Mouse (Mus musculus) CH12.LX (cell line): ENCODE measurements around the gene St8sia1. TPM values are rescaled to one million over a fixed set of nuclear protein-coding genes. Genes with fewer than 3 reads are reported as not detected.

ENCODE experiments used
- DNase-seq: peaks from one replicate; pipeline ENCODE4 v3.0.0-alpha.2; 2013; ENCODE audit errors: extremely low read depth
- H3K27ac ChIP-seq: 2 replicates; pipeline ENCODE4 v1.5.1; 2012; ENCODE audit warnings: low read depth, mild to moderate bottlenecking, control low read depth, moderate library complexity; ENCODE audit not compliant: insufficient read depth
- H3K27me3 ChIP-seq: replicated peaks from 2 replicates; pipeline ENCODE3; 2012; ENCODE audit warnings: inconsistent platforms
- H3K36me3 ChIP-seq, 2 experiments: replicated peaks in 1 of 2; 2 replicates each; pipeline versions ENCODE3 to v1.6.1; 2012; ENCODE audit warnings: inconsistent platforms in 1 of 2, low read length in 1 of 2, mild to moderate bottlenecking in 1 of 2, mixed read lengths in 1 of 2, moderate library complexity in 1 of 2; ENCODE audit not compliant: control insufficient read depth in 1 of 2, insufficient read depth in 1 of 2
- H3K4me1 ChIP-seq, 2 experiments: 2 replicates each; pipeline ENCODE4 v1.6.1; 2012; ENCODE audit warnings: inconsistent platforms in 1 of 2, moderate library complexity in 1 of 2; ENCODE audit not compliant: insufficient read depth in 2 of 2, control insufficient read depth in 1 of 2
- H3K4me2 ChIP-seq: 2 replicates; pipeline ENCODE4 v1.6.1; 2012; ENCODE audit warnings: low read depth, mild to moderate bottlenecking, control low read depth; ENCODE audit not compliant: poor library complexity, insufficient read depth, severe bottlenecking
- H3K4me3 ChIP-seq, 3 experiments: fragments of 150-350 bp in 1 of 3; sonication (generic) in 1 of 3; replicated peaks in 1 of 3; 2 replicates each; pipeline versions ENCODE3 to v1.5.1; 2011 to 2012; ENCODE audit warnings: low read depth in 2 of 3, low read length in 2 of 3, mild to moderate bottlenecking in 2 of 3, moderate library complexity in 2 of 3, control low read depth in 1 of 3, improper control_type of control experiment in 1 of 3, inconsistent platforms in 1 of 3, mixed read lengths in 1 of 3; ENCODE audit not compliant: poor library complexity in 1 of 3
- H3K79me2 ChIP-seq: replicated peaks from 2 replicates; pipeline ENCODE4 v1.6.1; 2012; ENCODE audit warnings: mild to moderate bottlenecking, moderate library complexity; ENCODE audit not compliant: control insufficient read depth, poor library complexity, insufficient read depth, severe bottlenecking; ENCODE audit errors: extremely low read depth
- H3K9ac ChIP-seq: 2 replicates; pipeline ENCODE4 v1.6.1; 2012; ENCODE audit warnings: low read depth, mild to moderate bottlenecking, control low read depth, moderate library complexity; ENCODE audit not compliant: insufficient read depth
- H3K9me3 ChIP-seq: replicated peaks from 2 replicates; pipeline ENCODE3; 2012; ENCODE audit warnings: low read length, inconsistent platforms, mixed read lengths
- BHLHE40 ChIP-seq: IDR thresholded peaks from 2 replicates; pipeline ENCODE4 v1.6.1; 2011; ENCODE audit warnings: mild to moderate bottlenecking, low read depth, low read length, improper control_type of control experiment
- CHD1 ChIP-seq: IDR thresholded peaks from 2 replicates; pipeline ENCODE4 v1.6.1; 2012; ENCODE audit warnings: low read depth, low read length, improper control_type of control experiment, inconsistent platforms
- CHD2 ChIP-seq: IDR thresholded peaks from 2 replicates; pipeline ENCODE4 v1.6.1; 2011; ENCODE audit warnings: low read length, improper control_type of control experiment
- CTCF ChIP-seq, 2 experiments: IDR thresholded peaks in 1 of 2; conservative IDR thresholded peaks in 1 of 2; 2 replicates each; pipeline ENCODE4 v1.5.1; 2011 to 2012; ENCODE audit warnings: low read depth in 2 of 2, low read length in 2 of 2, improper control_type of control experiment in 1 of 2, inconsistent platforms in 1 of 2, mild to moderate bottlenecking in 1 of 2, moderate library complexity in 1 of 2
- E2F4 ChIP-seq: IDR thresholded peaks from 2 replicates; pipeline ENCODE4 v1.6.1; 2011; ENCODE audit warnings: low read depth, low read length, improper control_type of control experiment; ENCODE audit not compliant: insufficient replicate concordance
- ETS1 ChIP-seq: conservative IDR thresholded peaks from 2 replicates; pipeline ENCODE4 v1.6.1; 2012; ENCODE audit warnings: low read depth, mild to moderate bottlenecking, inconsistent platforms, low read length, improper control_type of control experiment, moderate library complexity
- HCFC1 ChIP-seq: IDR thresholded peaks from 2 replicates; pipeline ENCODE4 v1.6.1; 2012; ENCODE audit warnings: low read depth, mild to moderate bottlenecking, inconsistent platforms, low read length, improper control_type of control experiment
- JUN ChIP-seq: IDR thresholded peaks from 2 replicates; pipeline ENCODE4 v1.6.1; 2011; ENCODE audit warnings: low read depth, mild to moderate bottlenecking, low read length, improper control_type of control experiment, moderate library complexity; ENCODE audit not compliant: insufficient read depth
- KAT2A ChIP-seq: IDR thresholded peaks from 2 replicates; pipeline ENCODE4 v1.6.1; 2012; ENCODE audit warnings: low read length, improper control_type of control experiment, inconsistent platforms; ENCODE audit not compliant: insufficient replicate concordance
- MAX ChIP-seq: IDR thresholded peaks from 2 replicates; pipeline ENCODE4 v1.6.1; 2011; ENCODE audit warnings: low read length, improper control_type of control experiment
- MEF2A ChIP-seq: IDR thresholded peaks from 2 replicates; pipeline ENCODE4 v1.6.1; 2014; ENCODE audit warnings: low read depth, mild to moderate bottlenecking, inconsistent platforms, low read length, improper control_type of control experiment, borderline replicate concordance
- MYC ChIP-seq: IDR thresholded peaks from 2 replicates; pipeline ENCODE4 v1.6.1; 2011; ENCODE audit warnings: low read depth, mild to moderate bottlenecking, improper control_type of control experiment, low read length
- NRF1 ChIP-seq: IDR thresholded peaks from 2 replicates; pipeline ENCODE4 v1.6.1; 2014; ENCODE audit warnings: low read depth, mild to moderate bottlenecking, inconsistent platforms, low read length, improper control_type of control experiment, moderate library complexity
- PAX5 ChIP-seq: IDR thresholded peaks from 2 replicates; pipeline ENCODE4 v1.6.1; 2012; ENCODE audit warnings: low read length, inconsistent platforms, mixed read lengths
- POLR2A ChIP-seq: IDR thresholded peaks from 2 replicates; pipeline ENCODE4 v1.6.1; 2011; ENCODE audit warnings: low read depth, mild to moderate bottlenecking, improper control_type of control experiment, low read length
- POLR2AphosphoS2 ChIP-seq: IDR thresholded peaks from 2 replicates; pipeline ENCODE4 v1.6.1; 2011; ENCODE audit warnings: low read depth, low read length, improper control_type of control experiment
- RAD21 ChIP-seq: IDR thresholded peaks from 2 replicates; pipeline ENCODE4 v1.6.1; 2011; ENCODE audit warnings: low read depth, mild to moderate bottlenecking, low read length, improper control_type of control experiment, moderate library complexity
- RCOR1 ChIP-seq: conservative IDR thresholded peaks from 2 replicates; pipeline ENCODE4 v1.6.1; 2012; ENCODE audit warnings: low read depth, mild to moderate bottlenecking, inconsistent platforms, low read length, improper control_type of control experiment
- SMC3 ChIP-seq: IDR thresholded peaks from 2 replicates; pipeline ENCODE4 v1.6.1; 2011; ENCODE audit warnings: low read depth, low read length, improper control_type of control experiment
- USF2 ChIP-seq: conservative IDR thresholded peaks from 2 replicates; pipeline ENCODE4 v1.6.1; 2011; ENCODE audit warnings: low read depth, low read length, improper control_type of control experiment
- ZC3H11A ChIP-seq: IDR thresholded peaks from 2 replicates; pipeline ENCODE4 v1.6.1; 2012; ENCODE audit warnings: low read depth, mild to moderate bottlenecking, inconsistent platforms, low read length, improper control_type of control experiment
- ZMIZ1 ChIP-seq: IDR thresholded peaks from 2 replicates; pipeline ENCODE4 v1.6.1; 2012; ENCODE audit warnings: low read depth, mild to moderate bottlenecking, inconsistent platforms, low read length, improper control_type of control experiment
- dilution Hi-C: fragments of 300-500 bp; cut with MboI; formaldehyde crosslinking; loops from 2 replicates; pipeline ENCODE4 v1.14.3; 2020; ENCODE audit warnings: low sequenced_read_pairs; ENCODE audit not compliant: extremely low pct_unique_long_range_greater_than_20kb, extremely low pct_ligation_motif_present
- in situ Hi-C: fragments of 300-500 bp; cut with MboI; formaldehyde crosslinking; loops from 3 replicates; pipeline ENCODE4 v1.14.3; 2019; ENCODE audit warnings: low sequenced_read_pairs, low pct_ligation_motif_present, low pct_unique_long_range_greater_than_20kb, mixed read lengths
- polyA plus RNA-seq: library from polyadenylated mRNA; unstranded; fragments of >175 nt; gene quantifications from 2 replicates; pipeline ENCODE4 v1.2.1, GENCODE M21; 2012; ENCODE audit warnings: low read depth; ENCODE audit not compliant: insufficient read length
- total RNA-seq, 2 experiments: library from RNA; depleted of rRNA; stranded (reverse); fragments of 300-350 nt in 1 of 2; fragments of >200 nt in 1 of 2; gene quantifications; 2 replicates each; pipeline ENCODE4 v1.2.3; 2012 to 2014

St8sia1 gene
- total and polyA plus RNA-seq, 3 experiments: 0.13 to 0.51 (median 0.20) TPM

GRCm38 (mm10) chr6:142962476-142962875 lies 1.8 kb downstream of the St8sia1 start:
- Histone ChIP-seq H3K36me3 (no peaks in the 10 kb centered on the region), H3K79me2 (no peaks in the 10 kb centered on the region), H3K4me1 (peaks cover 0 to 26% of the 10 kb centered on the region in 2 experiments; a peak in 2 of 4 replicates), H3K9me3 (no peaks in the 10 kb centered on the region), H3K4me3 (no peak overlapping the region), H3K27ac (no peak overlapping the region), H3K27me3 (no peaks in the 10 kb centered on the region), H3K4me2 (no peak overlapping the region), H3K9ac (no peak overlapping the region)
- TF ChIP-seq POLR2A (no peak), HCFC1 (no peak), PAX5 (no peak), KAT2A (no peak), MAX (no peak), BHLHE40 (no peak), JUN (no peak), MYC (no peak), CHD2 (no peak), CTCF (conservative IDR thresholded peaks at IDR 0.05 in 1 of 2, IDR thresholded peaks at IDR 0.05 in 1 of 2; ENCODE audit: low read depth in 2 of 2, low read length in 2 of 2) (no peak), ZMIZ1 (no peak), RAD21 (no peak), E2F4 (no peak), NRF1 (no peak)
- dilution Hi-C loops (no loop called here), in situ Hi-C loops (loop anchor here (25.0 kb wide), 1 partner anchor 100 kb away; no protein-coding TSS in a partner anchor)
- DNase-seq: no peak

GRCm38 (mm10) chr6:142961721-142962455 lies 2.4 kb downstream of the St8sia1 start:
- in situ Hi-C loops: loop anchor here (25.0 kb wide), 1 partner anchor 100 kb away; no protein-coding TSS in a partner anchor
- Histone ChIP-seq H3K4me3 (no peak overlapping the region), H3K36me3 (no peaks in the 10 kb centered on the region), H3K4me2 (no peak overlapping the region), H3K9ac (no peak overlapping the region), H3K79me2 (no peaks in the 10 kb centered on the region), H3K4me1 (peaks cover 0 to 23% of the 10 kb centered on the region in 2 experiments; a peak in 2 of 4 replicates), H3K27ac (no peak overlapping the region), H3K9me3 (no peaks in the 10 kb centered on the region), H3K27me3 (no peaks in the 10 kb centered on the region)
- TF ChIP-seq ETS1: no peak
- no peak for TF ChIP-seq ZC3H11A
- TF ChIP-seq POLR2AphosphoS2: no peak
- TF ChIP-seq SMC3: no peak
- TF ChIP-seq ZMIZ1: no peak
- no peak for TF ChIP-seq RCOR1
- no peak for TF ChIP-seq POLR2A
- TF ChIP-seq E2F4: no peak
- TF ChIP-seq CHD1: no peak
- no peak for TF ChIP-seq MEF2A
- no peak for TF ChIP-seq USF2
- no peak for DNase-seq
- dilution Hi-C loops: no loop called here
